Mouse (Mus musculus) kidney, adult 2 months (tissue): ENCODE data around the gene Cxcl3. TPM values are rescaled to one million over a fixed set of nuclear protein-coding genes. Genes with fewer than 3 reads are reported as not detected.

Experiments used
- DNase-seq: peaks from one replicate; pipeline ENCODE4 v3.0.0; 2021
- H3K27ac ChIP-seq: fragments of 200-500 bp; 2 replicates; pipeline ENCODE4 v1.5.1; 2012; ENCODE audit warnings: low read depth, low read length, control low read depth, inconsistent platforms; ENCODE audit not compliant: insufficient read depth
- H3K27me3 ChIP-seq: fragments of 200-500 bp; replicated peaks from 2 replicates; pipeline ENCODE4 v1.6.1; 2012; ENCODE audit warnings: mild to moderate bottlenecking, moderate library complexity, low read length, inconsistent platforms; ENCODE audit not compliant: control insufficient read depth, insufficient read depth
- H3K36me3 ChIP-seq: fragments of 200-500 bp; 2 replicates; pipeline ENCODE4 v1.6.1; 2012; ENCODE audit warnings: mild to moderate bottlenecking, moderate library complexity, low read length, inconsistent platforms; ENCODE audit not compliant: control insufficient read depth, insufficient read depth
- H3K4me1 ChIP-seq: fragments of 200-500 bp; 2 replicates; pipeline ENCODE4 v1.6.1; 2011; ENCODE audit warnings: low read length; ENCODE audit not compliant: control insufficient read depth, insufficient read depth
- H3K4me3 ChIP-seq: fragments of 200-500 bp; 2 replicates; pipeline ENCODE4 v1.5.1; 2011; ENCODE audit warnings: mild to moderate bottlenecking, low read depth, low read length, control low read depth; ENCODE audit not compliant: insufficient read depth
- CTCF ChIP-seq: fragments of 200-500 bp; conservative IDR thresholded peaks from 2 replicates; pipeline ENCODE4 v1.5.1; 2011; ENCODE audit warnings: low read depth, mild to moderate bottlenecking, control low read depth, low read length, moderate library complexity, mixed read lengths; ENCODE audit not compliant: insufficient read depth, insufficient read length
- POLR2A ChIP-seq: fragments of 200-500 bp; IDR thresholded peaks from one replicate; pipeline ENCODE4 v1.6.1; 2011; ENCODE audit warnings: low read depth, low read length, control low read depth
- WGBS: fragments of 180-500 bp; shearing (Covaris S2); methylation state at CpG from one replicate; pipeline ENCODE4 v1.1.7; 2018; 5-methylcytosine and 5-hydroxymethylcytosine counted together
- polyA plus RNA-seq: library from polyadenylated mRNA; depleted of rRNA; stranded (reverse); fragments of >200 nt; gene quantifications from 2 replicates; pipeline ENCODE4 v1.2.3, GENCODE M21; 2012

Gene Cxcl3
- polyA plus RNA-seq, 1 experiment, result not detected

DNA sequence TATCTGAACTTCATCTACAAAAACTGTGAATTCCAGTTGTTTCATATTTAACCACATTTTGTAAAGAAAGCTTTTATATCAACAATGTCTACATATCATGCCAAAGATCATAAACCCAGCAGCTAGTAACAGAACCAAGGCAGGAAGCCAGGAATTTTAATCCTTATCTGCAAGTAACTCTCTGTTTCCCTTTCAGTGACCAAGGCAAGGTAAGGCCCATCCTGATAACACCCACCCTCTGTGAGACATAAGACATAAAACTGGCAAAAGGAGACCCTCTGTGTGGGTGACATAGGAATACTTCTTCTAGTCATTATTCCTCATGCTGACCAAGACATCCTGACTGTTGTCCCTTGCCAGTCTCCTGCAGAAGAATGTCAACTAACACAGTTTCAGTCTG is 18.7 kb downstream of the Cxcl3 start:
- Histone ChIP-seq H3K27ac (no peak overlapping the region), H3K36me3 (no peaks in the 10 kb centered on the region), H3K4me1 (no peaks in the 10 kb centered on the region), H3K4me3 (no peak overlapping the region), H3K27me3 (no peaks in the 10 kb centered on the region)
- DNase-seq, result no peak
- no peak for TF ChIP-seq CTCF
- no peak for TF ChIP-seq POLR2A

DNA sequence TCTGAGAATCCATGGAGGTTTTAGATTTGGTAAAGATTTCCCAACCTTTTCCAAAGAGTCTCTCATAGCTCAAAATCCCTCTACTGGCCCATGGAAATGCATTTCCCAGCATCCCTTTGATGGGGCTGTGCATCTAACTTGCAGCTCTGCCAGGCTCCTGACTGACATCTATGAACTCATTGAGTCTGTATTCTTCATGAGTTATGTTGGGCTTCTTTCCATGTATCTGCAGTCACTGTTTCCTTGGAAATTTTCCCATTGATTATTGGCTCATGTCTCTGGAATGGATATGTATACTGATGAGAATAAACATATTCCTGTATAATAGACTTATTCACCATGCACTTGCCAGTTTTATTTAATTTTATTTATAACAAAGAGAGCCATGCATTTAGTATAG is 20.1 kb downstream of the Cxcl3 start:
- DNase-seq, result no peak
- TF ChIP-seq POLR2A, result no peak
- Histone ChIP-seq H3K36me3 (no peaks in the 10 kb centered on the region), H3K4me1 (no peaks in the 10 kb centered on the region), H3K4me3 (no peak overlapping the region), H3K27me3 (no peaks in the 10 kb centered on the region), H3K27ac (no peak overlapping the region)

DNA sequence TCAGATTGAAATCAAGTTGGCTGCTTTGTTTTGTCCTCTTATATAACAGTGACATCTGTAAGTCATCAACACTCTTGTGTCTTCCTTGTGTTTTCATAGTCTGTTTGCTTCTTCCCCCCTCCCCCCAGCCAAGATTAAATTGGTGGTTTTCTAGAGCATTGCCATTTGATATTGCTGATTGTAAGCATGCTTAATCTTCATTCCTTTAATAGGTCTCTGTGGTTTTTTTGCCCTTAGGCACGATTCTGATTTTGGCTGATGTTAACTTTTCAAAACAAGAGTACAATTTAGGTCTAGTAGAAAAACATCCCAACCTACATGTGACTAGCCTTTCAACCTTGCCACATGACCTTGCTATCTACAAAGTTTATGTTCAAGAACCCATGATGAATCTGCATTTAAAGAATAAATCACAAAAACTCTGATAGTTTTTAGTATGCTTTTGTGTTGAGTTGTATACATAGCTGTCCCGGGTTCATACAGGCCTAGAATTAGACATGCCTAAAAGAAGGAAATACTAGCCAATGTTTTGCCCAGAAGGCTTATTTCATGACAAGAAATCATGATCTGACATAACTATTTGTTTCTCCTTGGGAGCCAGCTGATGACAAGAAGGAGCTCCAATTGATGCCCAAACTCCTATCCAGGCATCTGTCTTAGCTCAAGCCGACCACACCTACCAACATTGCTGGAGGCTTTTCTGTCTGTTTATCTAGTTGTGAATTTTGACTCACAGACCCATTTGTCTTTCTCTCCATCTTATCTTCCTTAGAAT is 21.5 kb downstream of the Cxcl3 start:
- 74% methylated on average over 3 of the region's 3 CpGs for WGBS
- Histone ChIP-seq H3K4me3 (no peak overlapping the region), H3K27me3 (no peaks in the 10 kb centered on the region), H3K27ac (no peak overlapping the region), H3K36me3 (no peaks in the 10 kb centered on the region), H3K4me1 (no peaks in the 10 kb centered on the region)
- DNase-seq, result no peak
- TF ChIP-seq CTCF (no peak), POLR2A (no peak)

DNA sequence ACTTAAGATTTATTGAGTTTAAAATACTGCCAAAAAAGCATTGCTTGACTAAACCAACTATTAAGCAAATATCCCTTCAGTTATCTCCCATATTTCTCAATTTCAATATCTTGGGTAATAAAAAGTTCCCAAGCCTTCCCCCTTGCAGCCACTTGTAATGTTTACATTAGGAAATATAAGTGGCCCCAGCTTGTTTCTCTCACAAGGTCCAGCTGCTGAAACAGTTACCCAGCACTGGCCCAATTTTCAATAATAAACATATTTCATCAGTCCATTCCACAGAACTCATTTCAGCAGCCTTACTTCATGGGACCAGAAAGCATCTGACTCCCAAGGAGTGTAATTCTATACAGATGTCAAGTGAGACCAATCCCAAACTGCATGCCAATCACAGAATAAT is 33.9 kb downstream of the Cxcl3 start:
- Histone ChIP-seq H3K27ac (no peak overlapping the region), H3K36me3 (no peaks in the 10 kb centered on the region), H3K4me3 (no peak overlapping the region), H3K4me1 (no peaks in the 10 kb centered on the region), H3K27me3 (no peaks in the 10 kb centered on the region)
- TF ChIP-seq POLR2A (no peak), CTCF (no peak)
- no peak for DNase-seq

DNA sequence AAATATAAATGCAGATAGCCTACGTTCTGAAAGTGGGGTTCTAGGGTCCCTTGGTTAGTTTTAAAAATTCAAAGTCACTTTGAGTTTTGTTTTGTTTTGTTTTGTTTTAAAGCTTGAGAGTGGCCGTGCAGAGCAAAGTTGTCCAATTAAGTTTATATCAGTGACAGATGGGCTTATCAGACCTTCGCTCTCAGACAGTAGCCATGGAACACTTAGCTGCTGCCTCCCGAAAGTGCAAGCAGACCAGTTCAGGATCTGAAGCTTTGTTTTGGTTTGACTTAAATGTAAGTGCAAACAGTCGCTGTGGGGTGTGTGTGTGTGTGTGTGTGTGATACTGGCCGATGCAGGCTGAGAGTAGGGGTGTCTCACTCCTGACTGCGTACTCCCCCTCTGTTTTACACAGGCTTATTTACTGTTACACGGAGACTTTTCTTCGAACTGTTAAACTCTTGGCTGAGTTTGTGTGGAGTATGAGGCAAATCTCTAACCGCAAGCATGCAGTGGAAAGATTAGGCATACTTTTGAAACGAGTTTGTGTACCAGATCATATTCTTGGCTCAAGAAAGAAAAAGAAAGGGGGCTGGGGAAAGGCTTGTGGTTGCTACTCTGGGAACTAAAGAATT is 46.4 kb downstream of the Cxcl3 start:
- no peaks in the 10 kb centered on the region for H3K27me3 ChIP-seq
- no peaks in the 10 kb centered on the region for H3K4me1 ChIP-seq
- H3K27ac ChIP-seq, result peak overlapping the region; percentile 89
- H3K4me3 ChIP-seq, result 0 out of 2 replicates have a peak overlapping the region, but pooled peaks have one; percentile 25
- peak; percentile 27 for DNase-seq
- no peaks in the 10 kb centered on the region for H3K36me3 ChIP-seq
- no peak for TF ChIP-seq CTCF
- TF ChIP-seq POLR2A, result no peak
- 61% methylated on average over 11 of the region's 11 CpGs for WGBS

DNA sequence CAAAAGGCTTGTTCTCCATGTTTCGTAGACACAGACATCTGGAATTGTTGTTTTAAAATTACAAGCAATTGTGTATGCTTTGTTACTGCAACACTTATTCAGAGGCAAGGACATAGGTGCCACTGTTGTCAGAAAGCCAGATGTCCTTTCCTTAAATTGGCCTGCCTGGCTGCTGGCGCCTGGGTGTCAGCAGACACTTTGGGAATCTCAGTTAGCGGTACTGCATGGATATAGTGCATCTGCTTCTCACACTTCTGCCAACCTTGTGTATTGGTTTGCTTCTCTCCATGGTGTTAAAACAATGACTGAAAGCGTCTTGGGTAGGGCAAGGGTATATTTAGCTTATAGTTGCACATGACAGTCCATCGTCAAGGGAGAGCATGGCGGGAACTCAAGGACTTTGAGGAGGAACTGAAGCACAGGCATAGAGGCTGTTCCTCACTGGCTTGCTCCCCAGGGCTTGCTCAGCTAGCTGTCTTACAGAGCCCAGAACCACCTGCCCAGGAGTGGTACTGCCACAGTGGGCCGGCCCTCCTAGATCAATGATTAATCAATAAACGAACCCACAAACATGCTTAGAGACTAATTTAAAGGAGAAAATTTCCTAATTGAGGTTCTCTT is 47.0 kb downstream of the Cxcl3 start:
- TF ChIP-seq POLR2A (no peak), CTCF (no peak)
- DNase-seq, result no peak
- H3K27ac ChIP-seq, result peak overlapping the region; percentile 35
- no peaks in the 10 kb centered on the region for H3K27me3 ChIP-seq
- 81% methylated on average over 8 of the region's 8 CpGs for WGBS
- no peaks in the 10 kb centered on the region for H3K4me1 ChIP-seq
- no peaks in the 10 kb centered on the region for H3K36me3 ChIP-seq
- H3K4me3 ChIP-seq, result no peak overlapping the region

DNA sequence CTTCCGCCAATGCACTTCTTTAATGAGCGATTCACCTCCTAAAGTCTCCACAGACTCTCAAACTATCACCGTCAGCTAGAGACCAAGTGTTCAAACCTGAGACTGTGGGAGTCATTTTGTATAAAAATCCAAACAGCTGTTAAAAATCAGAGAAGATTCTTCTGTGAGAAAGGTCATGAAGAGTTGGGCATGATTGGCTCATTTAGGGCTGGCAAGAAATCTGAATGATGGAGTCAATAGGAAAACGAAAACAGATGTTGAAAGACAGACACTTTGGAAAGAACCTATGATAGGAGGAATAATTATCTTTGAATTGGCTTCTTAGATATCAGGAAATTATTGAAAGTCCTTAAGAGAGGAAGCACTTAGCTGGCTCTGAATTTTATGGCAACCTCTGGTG is 48.5 kb downstream of the Cxcl3 start:
- DNase-seq, result no peak
- Histone ChIP-seq H3K36me3 (no peaks in the 10 kb centered on the region), H3K27me3 (no peaks in the 10 kb centered on the region), H3K4me1 (no peaks in the 10 kb centered on the region), H3K4me3 (no peak overlapping the region), H3K27ac (no peak overlapping the region)
- WGBS, result 85% methylated on average over 4 of the region's 4 CpGs
- TF ChIP-seq POLR2A (no peak), CTCF (no peak)
